Mouse (Mus musculus) heart, embryonic 13.5 days (tissue): ENCODE results near the gene Mmp14. TPM values are rescaled to one million over a fixed set of nuclear protein-coding genes. Genes with fewer than 3 reads are reported as not detected.

Experiments used
- ATAC-seq: fragments of 200-750 bp; cut with Nextera tagmentation; 2 replicates; pipeline ENCODE4 v1.8.0; 2017; ENCODE audit warnings: moderate TSS enrichment; ENCODE audit not compliant: insufficient number of reproducible peaks, low FRiP score, low TSS enrichment; ENCODE audit errors: extremely low read depth
- H3K27ac ChIP-seq: fragments of 300-500 bp; sonication (generic); replicated peaks from 2 replicates; pipeline ENCODE4 v1.5.1; 2015; ENCODE audit warnings: moderate library complexity, mild to moderate bottlenecking, inconsistent platforms
- H3K27me3 ChIP-seq: fragments of 300-500 bp; sonication (generic); replicated peaks from 2 replicates; pipeline ENCODE4 v1.6.1; 2015; ENCODE audit warnings: mild to moderate bottlenecking, inconsistent platforms
- H3K36me3 ChIP-seq: fragments of 300-500 bp; sonication (generic); 2 replicates; pipeline ENCODE4 v1.6.1; 2015; ENCODE audit warnings: mild to moderate bottlenecking, inconsistent platforms
- H3K4me1 ChIP-seq: fragments of 300-500 bp; sonication (generic); 2 replicates; pipeline ENCODE4 v1.6.1; 2015; ENCODE audit warnings: inconsistent platforms
- H3K4me2 ChIP-seq: fragments of 300-500 bp; sonication (generic); 2 replicates; pipeline ENCODE4 v1.6.1; 2015; ENCODE audit warnings: inconsistent platforms, mild to moderate bottlenecking, moderate library complexity
- H3K4me3 ChIP-seq: fragments of 300-500 bp; sonication (generic); 2 replicates; pipeline ENCODE4 v1.5.1; 2015; ENCODE audit warnings: moderate library complexity, mild to moderate bottlenecking, inconsistent platforms
- H3K9ac ChIP-seq: fragments of 300-500 bp; sonication (generic); 2 replicates; pipeline ENCODE4 v1.6.1; 2015; ENCODE audit warnings: inconsistent platforms, mild to moderate bottlenecking, moderate library complexity
- H3K9me3 ChIP-seq: fragments of 300-500 bp; sonication (generic); 2 replicates; pipeline ENCODE4 v1.6.1; 2016; ENCODE audit warnings: inconsistent platforms
- WGBS: fragments of 180-500 bp; shearing (Covaris S2); methylation state at CpG from one replicate; pipeline ENCODE4 v1.1.7; 2015; ENCODE audit warnings: mixed read lengths; 5-methylcytosine and 5-hydroxymethylcytosine counted together
- polyA plus RNA-seq: library from polyadenylated mRNA; unstranded; fragments of >200 nt; fragmentation: Nextera tagmentation; extraction: Ambion mirVana; gene quantifications from 2 replicates; pipeline ENCODE4 v1.2.1, GENCODE M21; 2015

Gene Mmp14
- polyA plus RNA-seq, 1 experiment from 2014 or later: 97.4 TPM

GRCm38 (mm10) chr14:54481402-54481801, 50.0 kb downstream of the Mmp14 start:
- no peak overlapping the region for H3K27ac ChIP-seq
- no peak overlapping the region for H3K4me3 ChIP-seq
- no peak overlapping the region for H3K9ac ChIP-seq
- H3K36me3 ChIP-seq: no peaks in the 10 kb centered on the region
- ATAC-seq: no peak
- WGBS: 65% methylated on average over 8 of the region's 8 CpGs
- H3K4me1 ChIP-seq: peaks cover 13% of the 10 kb centered on the region
- no peak overlapping the region for H3K4me2 ChIP-seq
- H3K9me3 ChIP-seq: no peaks in the 10 kb centered on the region
- peaks cover 50% of the 10 kb centered on the region for H3K27me3 ChIP-seq

- Histone ChIP-seq H3K9ac (no peak overlapping the region), H3K36me3 (no peaks in the 10 kb centered on the region), H3K27ac (no peak overlapping the region), H3K4me3 (no peak overlapping the region), H3K4me1 (peaks cover 6% of the 10 kb centered on the region; the same call in 1 of the 2 replicates), H3K27me3 (peaks cover 39% of the 10 kb centered on the region), H3K4me2 (no peak overlapping the region), H3K9me3 (no peaks in the 10 kb centered on the region)
- 32% methylated on average over 9 of the region's 9 CpGs for WGBS
- ATAC-seq: no peak
Measured at GRCm38 (mm10) chr14:54482498-54482897, 51.1 kb downstream of the Mmp14 start.

- H3K27ac ChIP-seq: no peak overlapping the region
- H3K4me3 ChIP-seq: no peak overlapping the region
- 81% methylated on average over 7 of the region's 7 CpGs for WGBS
- H3K9me3 ChIP-seq: no peaks in the 10 kb centered on the region
- H3K4me1 ChIP-seq: no peaks in the 10 kb centered on the region
- no peak overlapping the region for H3K9ac ChIP-seq
- no peaks in the 10 kb centered on the region for H3K36me3 ChIP-seq
- H3K4me2 ChIP-seq: no peak overlapping the region
- peaks cover 5% of the 10 kb centered on the region for H3K27me3 ChIP-seq
- ATAC-seq: no peak
Measured at GRCm38 (mm10) chr14:54485899-54486298, 54.5 kb downstream of the Mmp14 start.

- no peak overlapping the region for H3K9ac ChIP-seq
- ATAC-seq: no peak
- no peaks in the 10 kb centered on the region for H3K9me3 ChIP-seq
- no peaks in the 10 kb centered on the region for H3K4me1 ChIP-seq
- 50% methylated on average over 2 of the region's 2 CpGs for WGBS
- H3K4me3 ChIP-seq: no peak overlapping the region
- H3K4me2 ChIP-seq: no peak overlapping the region
- H3K27ac ChIP-seq: no peak overlapping the region
- no peaks in the 10 kb centered on the region for H3K27me3 ChIP-seq
- no peaks in the 10 kb centered on the region for H3K36me3 ChIP-seq
Measured at GRCm38 (mm10) chr14:54487732-54488131, 56.3 kb downstream of the Mmp14 start.

- H3K4me3 ChIP-seq: no peak overlapping the region
- H3K4me2 ChIP-seq: no peak overlapping the region
- no peak for ATAC-seq
- H3K36me3 ChIP-seq: no peaks in the 10 kb centered on the region
- no peaks in the 10 kb centered on the region for H3K9me3 ChIP-seq
- no peaks in the 10 kb centered on the region; the same call in 1 of the 2 replicates for H3K4me1 ChIP-seq
- H3K27me3 ChIP-seq: no peaks in the 10 kb centered on the region
- H3K27ac ChIP-seq: no peak overlapping the region
- H3K9ac ChIP-seq: no peak overlapping the region
Measured at GRCm38 (mm10) chr14:54488350-54488749, 56.9 kb downstream of the Mmp14 start.

- ATAC-seq: no peak
- H3K27ac ChIP-seq: no peak overlapping the region
Measured at GRCm38 (mm10) chr14:54492345-54493131, 61.1 kb downstream of the Mmp14 start.

GRCm38 (mm10) chr14:54493236-54493635, 61.8 kb downstream of the Mmp14 start:
- Histone ChIP-seq H3K27ac (no peak overlapping the region), H3K9me3 (no peaks in the 10 kb centered on the region), H3K4me1 (peaks cover 3% of the 10 kb centered on the region; the same call in 1 of the 2 replicates), H3K36me3 (no peaks in the 10 kb centered on the region), H3K9ac (no peak overlapping the region), H3K4me2 (no peak overlapping the region), H3K4me3 (no peak overlapping the region), H3K27me3 (no peaks in the 10 kb centered on the region)
- ATAC-seq: no peak
- 71% methylated on average over 5 of the region's 5 CpGs for WGBS

More at GRCm38 (mm10) chr14:54492345-54493131, 61.1 kb downstream of the Mmp14 start:
- Histone ChIP-seq H3K4me1 (peaks cover 3% of the 10 kb centered on the region; the same call in 1 of the 2 replicates), H3K27me3 (no peaks in the 10 kb centered on the region), H3K4me2 (no peak overlapping the region), H3K36me3 (no peaks in the 10 kb centered on the region), H3K9me3 (no peaks in the 10 kb centered on the region), H3K4me3 (no peak overlapping the region), H3K9ac (no peak overlapping the region)
- 61% methylated on average over 18 of the region's 18 CpGs for WGBS

- Histone ChIP-seq H3K27me3 (no peaks in the 10 kb centered on the region), H3K27ac (no peak overlapping the region), H3K36me3 (no peaks in the 10 kb centered on the region), H3K9me3 (no peaks in the 10 kb centered on the region), H3K4me3 (no peak overlapping the region), H3K9ac (no peak overlapping the region), H3K4me1 (peaks cover 3% of the 10 kb centered on the region; the same call in 1 of the 2 replicates), H3K4me2 (no peak overlapping the region)
- ATAC-seq: no peak
- WGBS: under 1% methylated on average over 3 of the region's 3 CpGs
Measured at GRCm38 (mm10) chr14:54494234-54494633, 62.8 kb downstream of the Mmp14 start.

Other genes with a start within 250 kb of the Mmp14 start
- gene Dad1, start 177.5 kb upstream of the Mmp14 start, polyA plus RNA-seq: 391 and 412 TPM in 2 replicates
- 85.8 and 87.0 TPM in 2 replicates for gene Abhd4, start 177.4 kb upstream of the Mmp14 start, polyA plus RNA-seq
- not detected in 2 replicates for gene Olfr49, start 146.7 kb upstream of the Mmp14 start, polyA plus RNA-seq
- gene Oxa1l, start 70.8 kb upstream of the Mmp14 start, polyA plus RNA-seq: 49.4 and 56.6 TPM in 2 replicates
- gene Slc7a7, start 13.8 kb upstream of the Mmp14 start, polyA plus RNA-seq: 9.6 and 10.8 TPM in 2 replicates
- gene Mrpl52, start 4.7 kb upstream of the Mmp14 start, polyA plus RNA-seq: 226 and 256 TPM in 2 replicates
- 42.1 and 42.2 TPM in 2 replicates for gene Lrp10, start 32.5 kb downstream of the Mmp14 start, polyA plus RNA-seq
- 1.6 and 2.0 TPM in 2 replicates for gene Rem2, start 44.5 kb downstream of the Mmp14 start, polyA plus RNA-seq
- 58.5 and 64.5 TPM in 2 replicates for gene Prmt5, start 85.9 kb downstream of the Mmp14 start, polyA plus RNA-seq
- gene Haus4, start 123.0 kb downstream of the Mmp14 start, polyA plus RNA-seq: 42.0 and 43.5 TPM in 2 replicates
- gene Ajuba, start 145.9 kb downstream of the Mmp14 start, polyA plus RNA-seq: 28.1 and 29.6 TPM in 2 replicates
- gene 4931414P19Rik, start 174.4 kb downstream of the Mmp14 start, polyA plus RNA-seq: 5.8 and 6.0 TPM in 2 replicates
- gene Psmb5, start 186.4 kb downstream of the Mmp14 start, polyA plus RNA-seq: 323 and 363 TPM in 2 replicates
- 0.23 and 0.68 TPM in 2 replicates for gene Psmb11, start 189.8 kb downstream of the Mmp14 start, polyA plus RNA-seq
- gene Gm17606, start 209.3 kb downstream of the Mmp14 start, polyA plus RNA-seq: not detected in 2 replicates
- 1.7 and 2.1 TPM in 2 replicates for gene Cdh24, start 209.8 kb downstream of the Mmp14 start, polyA plus RNA-seq